Mouse (Mus musculus): Measurements from ENCODE around the gene Ndufaf8. TPM values are rescaled to one million over a fixed set of nuclear protein-coding genes. Genes with fewer than 3 reads are reported as not detected.

Gene Ndufaf8
- 32.3 and 38.0 TPM in 2 replicates for polyA plus RNA-seq (2012; rRNA removed; ENCODE audit: low replicate concordance)

DNA sequence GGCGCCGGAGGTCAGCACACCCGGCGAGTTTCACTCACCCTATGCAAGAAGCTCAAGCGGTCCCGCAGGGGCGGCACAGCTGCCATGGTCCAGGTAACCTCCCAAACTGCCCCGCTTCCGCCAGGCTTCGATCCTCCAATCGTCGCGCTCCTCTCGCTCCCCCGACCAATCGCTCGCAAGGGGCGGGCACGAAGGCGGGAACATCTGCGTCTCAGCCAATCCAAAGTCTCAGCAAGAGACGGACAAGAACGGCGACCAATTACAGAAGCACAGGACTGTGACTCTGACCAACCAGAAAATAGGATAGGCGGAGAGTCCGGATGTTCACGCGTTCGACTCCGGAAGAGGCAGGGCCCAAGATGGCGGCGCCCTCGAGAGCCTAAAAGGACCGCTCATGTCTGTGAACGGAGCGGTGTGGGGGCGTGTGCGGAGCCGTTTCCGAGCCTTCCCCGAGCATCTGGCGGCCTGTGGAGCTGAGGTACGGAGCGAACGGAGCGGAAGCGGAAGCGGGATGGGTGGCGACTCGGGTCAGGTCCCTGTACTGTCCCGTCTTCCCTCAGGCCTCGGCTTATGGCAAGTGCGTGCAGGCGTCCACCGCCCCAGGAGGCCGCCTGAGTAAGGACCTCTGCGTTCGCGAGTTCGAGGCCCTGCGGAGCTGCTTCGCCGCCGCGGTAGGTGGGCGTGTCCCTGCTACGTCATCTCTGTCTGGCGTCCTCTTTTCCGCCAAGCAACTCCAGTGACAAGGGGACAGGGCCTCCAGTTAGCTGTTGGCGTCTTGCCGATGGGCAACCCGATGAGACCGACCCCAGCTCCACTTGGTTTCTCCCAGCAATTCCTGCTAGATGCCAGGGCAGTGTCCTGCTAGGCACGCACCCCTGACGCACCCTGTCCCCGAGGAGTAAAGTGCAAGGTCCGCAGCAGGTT is at the start of gene Ndufaf8, which contains the start of gene Tepsin:
Gene Ndufaf8 (plus strand): TSS at position 341 of the 924 bp plus-strand sequence.
Gene Tepsin (minus strand): TSS at position 144 of the 924 bp plus-strand sequence.

DNA sequence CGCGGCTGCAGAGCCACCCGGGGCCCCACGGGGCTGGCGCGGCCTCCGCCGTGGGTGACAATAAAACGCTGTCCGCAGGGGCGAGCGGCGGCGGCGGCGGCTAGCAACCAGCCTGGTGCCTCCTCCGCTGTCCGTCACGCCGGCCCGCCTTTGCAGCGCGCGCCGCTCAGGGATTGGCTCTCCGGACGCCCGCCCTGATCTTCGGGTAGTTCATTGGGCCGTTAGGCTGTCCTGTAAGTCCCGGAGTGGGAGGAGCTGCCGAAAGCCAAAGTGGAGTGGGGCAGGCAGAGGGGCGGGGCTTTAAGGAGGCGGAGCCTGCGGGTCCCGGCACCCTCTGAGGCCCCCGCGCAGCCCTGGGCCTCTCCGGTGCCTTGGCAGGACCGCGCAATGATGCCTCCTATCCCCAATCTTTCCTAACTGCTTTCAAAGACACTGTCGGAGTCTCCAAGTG is 12.0 kb upstream of the Ndufaf8 start, which contains the start of gene Cep131:
Gene Cep131 (minus strand): TSS at position 126 of the 451 bp plus-strand sequence.

Other genes with a start within 250 kb of the Ndufaf8 start
- gene Chmp6, start 185.5 kb upstream of the Ndufaf8 start, polyA plus RNA-seq (2012; rRNA removed; ENCODE audit: low replicate concordance), result 37.1 and 54.6 TPM in 2 replicates
- 55.4 and 88.5 TPM in 2 replicates for gene Baiap2, start 156.2 kb upstream of the Ndufaf8 start, polyA plus RNA-seq (2012; rRNA removed; ENCODE audit: low replicate concordance)
- gene Aatk, start 51.8 kb upstream of the Ndufaf8 start, polyA plus RNA-seq (2012; rRNA removed; ENCODE audit: low replicate concordance), result 14.9 and 39.6 TPM in 2 replicates
- 8.1 and 16.8 TPM in 2 replicates for gene Cep131, start 12.1 kb upstream of the Ndufaf8 start, polyA plus RNA-seq (2012; rRNA removed; ENCODE audit: low replicate concordance)
- 32.4 and 44.0 TPM in 2 replicates for gene Tepsin, start 197 bp upstream of the Ndufaf8 start, polyA plus RNA-seq (2012; rRNA removed; ENCODE audit: low replicate concordance)
- gene Slc38a10, start 52.4 kb downstream of the Ndufaf8 start, polyA plus RNA-seq (2012; rRNA removed; ENCODE audit: low replicate concordance), result 197 and 248 TPM in 2 replicates
- gene Bahcc1, start 134.0 kb downstream of the Ndufaf8 start, polyA plus RNA-seq (2012; rRNA removed; ENCODE audit: low replicate concordance), result 11.1 and 14.7 TPM in 2 replicates
- 1,196 and 1,314 TPM in 2 replicates for gene Actg1, start 249.6 kb downstream of the Ndufaf8 start, polyA plus RNA-seq (2012; rRNA removed; ENCODE audit: low replicate concordance)